Mouse (Mus musculus) midbrain, embryonic 12.5 days (tissue): ENCODE data around the gene Fam173a. TPM values are rescaled to one million over a fixed set of nuclear protein-coding genes. Genes with fewer than 3 reads are reported as not detected.
"Not testable (repeated sequence)": the region's sequence is repeated elsewhere in the genome, so short reads cannot be mapped to it uniquely, and the experiment has no call there.

Experiments used
- ATAC-seq: fragments of 200-750 bp; cut with Nextera tagmentation; 2 replicates; pipeline ENCODE4 v1.8.0; 2017; ENCODE audit warnings: low read depth, moderate TSS enrichment, moderate library complexity; ENCODE audit not compliant: low FRiP score
- H3K27ac ChIP-seq: fragments of 300-500 bp; sonication (generic); replicated peaks from 2 replicates; pipeline ENCODE4 v1.5.1; 2016; ENCODE audit warnings: mild to moderate bottlenecking
- H3K27me3 ChIP-seq: fragments of 300-500 bp; sonication (generic); 2 replicates; pipeline ENCODE4 v1.6.1; 2016; ENCODE audit warnings: mild to moderate bottlenecking
- H3K36me3 ChIP-seq: fragments of 300-500 bp; sonication (generic); 2 replicates; pipeline ENCODE4 v1.6.1; 2016
- H3K4me1 ChIP-seq: fragments of 300-500 bp; sonication (generic); 2 replicates; pipeline ENCODE4 v1.6.1; 2016
- H3K4me2 ChIP-seq: fragments of 300-500 bp; sonication (generic); replicated peaks from 2 replicates; pipeline ENCODE4 v1.6.1; 2016; ENCODE audit warnings: mild to moderate bottlenecking, moderate library complexity
- H3K4me3 ChIP-seq: fragments of 300-500 bp; sonication (generic); 2 replicates; pipeline ENCODE4 v1.5.1; 2016; ENCODE audit warnings: mild to moderate bottlenecking
- H3K9ac ChIP-seq: fragments of 300-500 bp; sonication (generic); replicated peaks from 2 replicates; pipeline ENCODE4 v1.6.1; 2016; ENCODE audit warnings: mild to moderate bottlenecking, moderate library complexity
- H3K9me3 ChIP-seq: fragments of 300-500 bp; sonication (generic); 2 replicates; pipeline ENCODE4 v1.6.1; 2016; ENCODE audit warnings: mild to moderate bottlenecking
- WGBS: fragments of 180-500 bp; shearing (Covaris S2); methylation state at CpG from one replicate; pipeline ENCODE4 v1.1.7; 2016; 5-methylcytosine and 5-hydroxymethylcytosine counted together
- polyA plus RNA-seq: library from polyadenylated mRNA; unstranded; fragments of >200 nt; fragmentation: Nextera tagmentation; extraction: Ambion mirVana; gene quantifications from 2 replicates; pipeline ENCODE4 v1.2.1, GENCODE M21; 2016

The Fam173a gene
- polyA plus RNA-seq, 1 experiment from 2014 or later = 86.1 TPM

GRCm38 (mm10) chr17:25808789-25809605, 16.3 kb upstream of the Fam173a start, which contains the start of gene Fbxl16:
Fbxl16 (plus strand) TSS chr17:25809085.
- no peaks in the 10 kb centered on the region for H3K9me3 ChIP-seq
- under 1% methylated on average over 84 of the region's 100 CpGs for WGBS
- H3K36me3 ChIP-seq = no peaks in the 10 kb centered on the region
- peak within 1 kb of the TSS; percentile 85 for H3K4me3 ChIP-seq
- peak within 1 kb of the TSS; percentile 79 for H3K4me2 ChIP-seq
- peak within 1 kb of the TSS; percentile 98 for H3K27ac ChIP-seq
- peaks cover 19% of the 10 kb centered on the region for H3K27me3 ChIP-seq
- H3K9ac ChIP-seq = peak within 1 kb of the TSS; percentile 96
- peaks cover 39% of the 10 kb centered on the region for H3K4me1 ChIP-seq
- ATAC-seq = peak; percentile 81

- peak overlapping the region; percentile 98 for H3K27ac ChIP-seq
- peaks cover 15% of the 10 kb centered on the region for H3K27me3 ChIP-seq
- ATAC-seq = no peak
- H3K36me3 ChIP-seq = no peaks in the 10 kb centered on the region
- 28% methylated on average over 5 of the region's 5 CpGs for WGBS
- H3K9me3 ChIP-seq = no peaks in the 10 kb centered on the region
- H3K4me3 ChIP-seq = peak overlapping the region; percentile 85
- peaks cover 42% of the 10 kb centered on the region for H3K4me1 ChIP-seq
- peak overlapping the region; percentile 79 for H3K4me2 ChIP-seq
- H3K9ac ChIP-seq = peak overlapping the region; percentile 96
These were observed 15.3 kb upstream of the Fam173a start for GRCm38 (mm10) chr17:25808028-25808427.

GRCm38 (mm10) chr17:25807452-25807851, 14.8 kb upstream of the Fam173a start:
- 0 out of 2 replicates have a peak overlapping the region, but pooled peaks have one; percentile 98 for H3K27ac ChIP-seq
- not testable (repeated sequence) for H3K4me3 ChIP-seq, H3K4me2 ChIP-seq, ATAC-seq, H3K9me3 ChIP-seq, H3K36me3 ChIP-seq, H3K9ac ChIP-seq, H3K27me3 ChIP-seq
- peaks cover 42% of the 10 kb centered on the region for H3K4me1 ChIP-seq
- WGBS = 50% methylated on average over 2 of the region's 2 CpGs

GRCm38 (mm10) chr17:25806507-25806906, 13.8 kb upstream of the Fam173a start:
- Histone ChIP-seq H3K27ac (no peak overlapping the region), H3K36me3 (no peaks in the 10 kb centered on the region), H3K4me3 (no peak overlapping the region), H3K27me3 (peaks cover 8% of the 10 kb centered on the region; the same call in 1 of the 2 replicates), H3K9ac (no peak overlapping the region), H3K4me2 (no peak overlapping the region), H3K9me3 (no peaks in the 10 kb centered on the region), H3K4me1 (peaks cover 47% of the 10 kb centered on the region)
- no peak for ATAC-seq
- 90% methylated on average over 4 of the region's 4 CpGs for WGBS

GRCm38 (mm10) chr17:25802825-25803517, 10.3 kb upstream of the Fam173a start:
- Histone ChIP-seq H3K4me1 (peaks cover 24% of the 10 kb centered on the region), H3K36me3 (no peaks in the 10 kb centered on the region), H3K9me3 (no peaks in the 10 kb centered on the region), H3K27ac (peak overlapping the region; percentile 95), H3K27me3 (peaks cover 8% of the 10 kb centered on the region), H3K4me2 (peak overlapping the region; percentile 48), H3K9ac (0 out of 2 replicates have a peak overlapping the region, but pooled peaks have one; percentile 5), H3K4me3 (peak overlapping the region; percentile 13; the same call in 1 of the 2 replicates)
- WGBS = 9% methylated on average over 10 of the region's 10 CpGs
- peak; percentile 95 for ATAC-seq

- Histone ChIP-seq H3K27me3 (peaks cover 8% of the 10 kb centered on the region), H3K9ac (no peak overlapping the region), H3K9me3 (no peaks in the 10 kb centered on the region), H3K27ac (no peak overlapping the region), H3K36me3 (no peaks in the 10 kb centered on the region), H3K4me2 (no peak overlapping the region), H3K4me3 (no peak overlapping the region), H3K4me1 (peaks cover 33% of the 10 kb centered on the region)
- WGBS = 7% methylated on average over 6 of the region's 6 CpGs
- no peak for ATAC-seq
These were observed 8.3 kb upstream of the Fam173a start for GRCm38 (mm10) chr17:25801029-25801428.

GRCm38 (mm10) chr17:25796951-25797369, 4.3 kb upstream of the Fam173a start, which contains the start of gene Metrn:
Metrn (minus strand) TSS chr17:25797136.
- Histone ChIP-seq H3K4me2 (peak within 1 kb of the TSS; percentile 92), H3K9ac (peak within 1 kb of the TSS; percentile 75), H3K27ac (peak within 1 kb of the TSS; percentile 93), H3K9me3 (no peaks in the 10 kb centered on the region), H3K4me1 (peaks cover 50% of the 10 kb centered on the region), H3K36me3 (no peaks in the 10 kb centered on the region), H3K27me3 (peaks cover 5% of the 10 kb centered on the region), H3K4me3 (peak within 1 kb of the TSS; percentile 80)
- ATAC-seq = peak; percentile 77
- WGBS = under 1% methylated on average over 34 of the region's 35 CpGs

- Histone ChIP-seq H3K4me3 (peak overlapping the region; percentile 80), H3K9ac (peak overlapping the region; percentile 75), H3K27me3 (peaks cover 1% of the 10 kb centered on the region), H3K4me1 (peaks cover 55% of the 10 kb centered on the region), H3K9me3 (no peaks in the 10 kb centered on the region), H3K4me2 (peak overlapping the region; percentile 92), H3K36me3 (no peaks in the 10 kb centered on the region), H3K27ac (peak overlapping the region; percentile 93)
- no peak for ATAC-seq
- WGBS = under 1% methylated on average over 37 of the region's 37 CpGs
These were observed 3.6 kb upstream of the Fam173a start for GRCm38 (mm10) chr17:25796211-25796771.

- peak within 1 kb of the TSS; percentile 92 for H3K4me2 ChIP-seq
- peak within 1 kb of the TSS; percentile 75 for H3K9ac ChIP-seq
- no peak for ATAC-seq
- peak within 1 kb of the TSS; percentile 80 for H3K4me3 ChIP-seq
- H3K4me1 ChIP-seq = peaks cover 61% of the 10 kb centered on the region
- H3K27ac ChIP-seq = peak within 1 kb of the TSS; percentile 93
- H3K9me3 ChIP-seq = no peaks in the 10 kb centered on the region
- H3K36me3 ChIP-seq = no peaks in the 10 kb centered on the region
- H3K27me3 ChIP-seq = no peaks in the 10 kb centered on the region
- under 1% methylated on average over 6 of the region's 6 CpGs for WGBS
These were observed 3.0 kb upstream of the Fam173a start, which contains the start of gene AC134908.4 for GRCm38 (mm10) chr17:25795609-25796092. AC134908.4 (minus strand) TSS chr17:25795659.

GRCm38 (mm10) chr17:25794998-25795397, 2.3 kb upstream of the Fam173a start:
- Histone ChIP-seq H3K4me3 (peak overlapping the region; percentile 80), H3K9me3 (no peaks in the 10 kb centered on the region), H3K4me1 (peaks cover 64% of the 10 kb centered on the region), H3K4me2 (peak overlapping the region; percentile 92), H3K27me3 (no peaks in the 10 kb centered on the region), H3K9ac (peak overlapping the region; percentile 75), H3K27ac (peak overlapping the region; percentile 93), H3K36me3 (0 out of 2 replicates have a peak, but pooled peaks cover 3% of the 10 kb centered on the region)
- ATAC-seq = no peak
- WGBS = 52% methylated on average over 17 of the region's 17 CpGs

- Histone ChIP-seq H3K9me3 (no peaks in the 10 kb centered on the region), H3K4me3 (0 out of 2 replicates have a peak overlapping the region, but pooled peaks have one; percentile 80), H3K9ac (peak overlapping the region; percentile 75), H3K27me3 (no peaks in the 10 kb centered on the region), H3K27ac (peak overlapping the region; percentile 93), H3K36me3 (peaks cover 11% of the 10 kb centered on the region), H3K4me1 (peaks cover 64% of the 10 kb centered on the region), H3K4me2 (peak overlapping the region; percentile 92)
- ATAC-seq = no peak
- WGBS = 29% methylated on average over 13 of the region's 13 CpGs
These were observed 1.5 kb upstream of the Fam173a start for GRCm38 (mm10) chr17:25794197-25794596.
